9 mouse cellular contexts compared by ENCODE assay signal in genomic region chr11:75213372-75214080, GRCm38 (mm10). TPM values are rescaled to one million over a fixed set of nuclear protein-coding genes. Genes with fewer than 3 reads are reported as not detected.
DNase-seq lines count a peak whose midpoint lies in the region.
"Had no signal": no experiment of that assay in that cellular context is flagged by ENCODE, and none has a peak within 500 bp of the region (broad histone marks: within the 10 kb centered on the region; RNA-seq: fewer than 3 reads in every experiment).

No protein-coding gene starts in this region.

- intact Hi-C loops in left cerebral cortex, postnatal 4 days (cut with DNase I), result no loop called here
- intact Hi-C loops in heart, postnatal 10 days (cut with DNase I), result no loop called here

- whole genome bisulfite sequencing in midbrain, embryonic 10.5 days, result 1% methylated on average over 35 of the region's 35 CpGs

- peak overlapping the region; percentile 84 for H3K27ac ChIP-seq in midbrain, embryonic 10.5 days (replicated peaks)

- no peaks in the 10 kb centered on the region for H3K9me3 ChIP-seq in midbrain, embryonic 10.5 days (replicated peaks)
- H3K9me3 ChIP-seq: G1E had no signal

- H3K27me3 ChIP-seq in midbrain, embryonic 10.5 days (ENCODE audit: low read depth, poor library complexity, severe bottlenecking), result peaks cover 54% of the 10 kb centered on the region

- no peaks in the 10 kb centered on the region for H3K36me3 ChIP-seq in midbrain, embryonic 10.5 days
- H3K36me3 ChIP-seq: G1E had no signal

- H3K4me1 ChIP-seq in midbrain, embryonic 10.5 days, result peaks cover 85% of the 10 kb centered on the region

- DNase-seq in left cerebral cortex, postnatal 4 days, result peak; percentile 70
- no peak for DNase-seq in left cerebral cortex, adult 11 months (ENCODE audit: low spot score)
- peak; percentile 62 to 69 for DNase-seq in cerebellum, postnatal 36 days
- DNase-seq in heart, postnatal 10 days, result peak; percentile 56 to 64
- DNase-seq in kidney, postnatal 4 days, result peak; percentile 89 to 94
- peak; percentile 70 for DNase-seq in midbrain, embryonic 10.5 days (ENCODE audit: low spot score)
- peak; percentile 77 for DNase-seq in urinary bladder, postnatal 14 days (ENCODE audit: low spot score)
- DNase-seq in layer of hippocampus, adult 9-11 months, result no peak

- peak overlapping the region; percentile 54 for H3K4me3 ChIP-seq in midbrain, embryonic 10.5 days

RNA-seq across cellular contexts. Expression of gene Rtn4rl1, which starts 19.9 kb away (rescaled TPM):
- 10 to 100 TPM; 31.6 to 35.4 TPM for total RNA-seq in left cerebral cortex, postnatal 4 days (2021)
- total RNA-seq in heart, postnatal 10 days (2021), result 10 to 100 TPM; 13.9 to 21.4 TPM
- 2.3 and 3.0 TPM in 2 replicates for polyA plus RNA-seq in midbrain, embryonic 10.5 days (2016; fragmentation: Nextera tagmentation; extraction: Ambion mirVana)
- total RNA-seq: G1E had no signal
- polyA plus RNA-seq: G1E had no signal

RNA-seq across cellular contexts. Expression of gene Dph1, which starts 22.5 kb away (rescaled TPM):
- total RNA-seq in left cerebral cortex, postnatal 4 days (2021), result 10 to 100 TPM; 15.2 to 15.3 TPM
- total RNA-seq in heart, postnatal 10 days (2021), result 10 to 100 TPM; 13.9 to 15.6 TPM
- polyA plus RNA-seq in midbrain, embryonic 10.5 days (2016; fragmentation: Nextera tagmentation; extraction: Ambion mirVana), result 25.4 and 27.3 TPM in 2 replicates

RNA-seq across cellular contexts. Expression of gene Ovca2, which starts 34.9 kb away (rescaled TPM):
- total RNA-seq in left cerebral cortex, postnatal 4 days (2021), result 10 to 100 TPM in 1 of 2 experiments, 1 to 10 TPM in 1; 9.2 to 11.2 TPM
- 1 to 10 TPM; 7.8 to 9.5 TPM for total RNA-seq in heart, postnatal 10 days (2021)
- 33.5 and 37.6 TPM in 2 replicates for polyA plus RNA-seq in midbrain, embryonic 10.5 days (2016; fragmentation: Nextera tagmentation; extraction: Ambion mirVana)

RNA-seq across cellular contexts. Expression of gene Hic1, which starts 44.2 kb away (rescaled TPM):
- 1 to 10 TPM; 5.2 to 5.6 TPM for total RNA-seq in left cerebral cortex, postnatal 4 days (2021)
- 10 to 100 TPM; 36.3 to 48.5 TPM for total RNA-seq in heart, postnatal 10 days (2021)
- polyA plus RNA-seq in midbrain, embryonic 10.5 days (2016; fragmentation: Nextera tagmentation; extraction: Ambion mirVana), result 0.32 and 0.57 TPM in 2 replicates

Comparison
In these comparisons a context has a peak if more than half of its experiments do, and no peak if none do; other contexts are left out.
1. DNase-seq: peak in left cerebral cortex, postnatal 4 days (single experiment), cerebellum, postnatal 36 days (2 of 2), heart, postnatal 10 days (2 of 2), kidney, postnatal 4 days (2 of 2), midbrain, embryonic 10.5 days (single experiment) and urinary bladder, postnatal 14 days (single experiment); none in left cerebral cortex, adult 11 months (single experiment) and layer of hippocampus, adult 9-11 months (single experiment).